7 mouse cellular contexts compared by ENCODE assay signal in genomic region chr17:47831161-47831560, GRCm38 (mm10). TPM values are rescaled to one million over a fixed set of nuclear protein-coding genes. Genes with fewer than 3 reads are reported as not detected.
DNase-seq lines count a peak whose midpoint lies in the region; ATAC-seq and TF ChIP-seq lines count a peak whose summit lies in the region.

No protein-coding gene starts in this region.

- H3K4me1 ChIP-seq in lung, embryonic 14.5 days (ENCODE audit: insufficient read depth): peaks cover 15% of the 10 kb centered on the region; the same call in 1 of the 2 replicates
- peaks cover 38% of the 10 kb centered on the region for H3K4me1 ChIP-seq in forebrain, embryonic 13.5 days
- no peaks in the 10 kb centered on the region for H3K4me1 ChIP-seq in intestine, postnatal 0 days (replicated peaks; ENCODE audit: control insufficient read depth, insufficient read depth, low read length)
- peaks cover 37% of the 10 kb centered on the region for H3K4me1 ChIP-seq in neural tube, embryonic 15.5 days

- peaks cover 5% of the 10 kb centered on the region; the same call in 1 of the 2 replicates for H3K9me3 ChIP-seq in lung, embryonic 14.5 days (ENCODE audit: low read depth, low read length)
- no peaks in the 10 kb centered on the region; the same call in 1 of the 2 replicates for H3K9me3 ChIP-seq in forebrain, embryonic 13.5 days (replicated peaks)
- no peaks in the 10 kb centered on the region for H3K9me3 ChIP-seq in intestine, postnatal 0 days (ENCODE audit: control insufficient read depth)
- H3K9me3 ChIP-seq in neural tube, embryonic 15.5 days (replicated peaks): no peaks in the 10 kb centered on the region

- peak; percentile 52 for DNase-seq in lung, embryonic 14.5 days
- DNase-seq in lung, postnatal 14 days: no peak
- no peak for DNase-seq in spleen, adult 18-20 months
- DNase-seq in spleen, postnatal 10 days (ENCODE audit: low spot score in 2 of 2): no peak

- H3K4me2 ChIP-seq in lung, embryonic 14.5 days: peak overlapping the region; percentile 75
- peak overlapping the region; percentile 97; the same call in 1 of the 2 replicates for H3K4me2 ChIP-seq in forebrain, embryonic 13.5 days
- H3K4me2 ChIP-seq in intestine, postnatal 0 days (replicated peaks; ENCODE audit: low read depth): peak overlapping the region; percentile 88
- H3K4me2 ChIP-seq in neural tube, embryonic 15.5 days: peak overlapping the region; percentile 96

- peak overlapping the region; percentile 90 for H3K4me3 ChIP-seq in lung, embryonic 14.5 days (ENCODE audit: low read depth, low read length)
- H3K4me3 ChIP-seq in forebrain, embryonic 13.5 days: no peak overlapping the region
- H3K4me3 ChIP-seq in intestine, postnatal 0 days (ENCODE audit: low read depth, low read length): no peak overlapping the region
- H3K4me3 ChIP-seq in neural tube, embryonic 15.5 days (replicated peaks): no peak overlapping the region; the same call in 1 of the 2 replicates

- peaks cover 37% of the 10 kb centered on the region for H3K36me3 ChIP-seq in lung, embryonic 14.5 days (ENCODE audit: insufficient read depth)
- no peaks in the 10 kb centered on the region for H3K36me3 ChIP-seq in forebrain, embryonic 13.5 days (ENCODE audit: poor library complexity, severe bottlenecking)
- no peaks in the 10 kb centered on the region for H3K36me3 ChIP-seq in intestine, postnatal 0 days (ENCODE audit: control insufficient read depth, insufficient read depth)
- no peaks in the 10 kb centered on the region for H3K36me3 ChIP-seq in neural tube, embryonic 15.5 days

- 11% methylated on average over 9 of the region's 9 CpGs for WGBS in lung, embryonic 14.5 days
- 3% methylated on average over 9 of the region's 9 CpGs for WGBS in forebrain, embryonic 13.5 days
- 45% methylated on average over 9 of the region's 9 CpGs for WGBS in intestine, postnatal 0 days
- 12% methylated on average over 9 of the region's 9 CpGs for WGBS in neural tube, embryonic 15.5 days

- no peak for ATAC-seq in lung, embryonic 14.5 days (ENCODE audit: insufficient read depth)
- no peak for ATAC-seq in forebrain, embryonic 13.5 days
- no peak for ATAC-seq in intestine, postnatal 0 days
- no peak for ATAC-seq in neural tube, embryonic 15.5 days (ENCODE audit: low FRiP score)

- peak overlapping the region; percentile 79 for H3K9ac ChIP-seq in lung, embryonic 14.5 days
- no peak overlapping the region; the same call in 1 of the 2 replicates for H3K9ac ChIP-seq in forebrain, embryonic 13.5 days
- H3K9ac ChIP-seq in intestine, postnatal 0 days (ENCODE audit: low read depth, low read length): no peak overlapping the region
- no peak overlapping the region for H3K9ac ChIP-seq in neural tube, embryonic 15.5 days (replicated peaks)

- peak overlapping the region; percentile 94 for H3K27ac ChIP-seq in lung, embryonic 14.5 days (ENCODE audit: low read depth)
- H3K27ac ChIP-seq in forebrain, embryonic 13.5 days: no peak overlapping the region
- no peak overlapping the region for H3K27ac ChIP-seq in intestine, postnatal 0 days (ENCODE audit: low read depth, low read length)
- no peak overlapping the region for H3K27ac ChIP-seq in neural tube, embryonic 15.5 days (replicated peaks)

- TF ChIP-seq CTCF in lung, embryonic 14.5 days (IDR thresholded peaks at IDR 0.05; ENCODE audit: low read depth): peak; percentile 48
- TF ChIP-seq CTCF in intestine, postnatal 0 days (IDR thresholded peaks at IDR 0.05; ENCODE audit: low read depth): 0 out of 2 replicates have a peak, but pooled peaks have one; percentile 9

- H3K27me3 ChIP-seq in lung, embryonic 14.5 days (ENCODE audit: insufficient read depth, low read length): no peaks in the 10 kb centered on the region
- H3K27me3 ChIP-seq in forebrain, embryonic 13.5 days: peaks cover 59% of the 10 kb centered on the region
- H3K27me3 ChIP-seq in intestine, postnatal 0 days (replicated peaks; ENCODE audit: control insufficient read depth, insufficient read depth, low read length): 0 out of 2 replicates have a peak, but pooled peaks cover 4% of the 10 kb centered on the region
- H3K27me3 ChIP-seq in neural tube, embryonic 15.5 days (replicated peaks): peaks cover 54% of the 10 kb centered on the region

RNA-seq across cellular contexts. Expression of gene Mdfi, which starts 3.3 kb away (rescaled TPM):
- polyA plus RNA-seq in lung, embryonic 14.5 days (2014; fragmentation: Nextera tagmentation; extraction: Ambion mirVana): 38.8 and 43.6 TPM in 2 replicates
- polyA plus RNA-seq in forebrain, embryonic 13.5 days (2015; fragmentation: Nextera tagmentation; extraction: Ambion mirVana): 2.6 and 3.1 TPM in 2 replicates
- 1.7 and 2.1 TPM in 2 replicates for polyA plus RNA-seq in intestine, postnatal 0 days (2015; fragmentation: Nextera tagmentation; extraction: Ambion mirVana)
- 3.3 and 4.4 TPM in 2 replicates for polyA plus RNA-seq in neural tube, embryonic 15.5 days (2015; fragmentation: Nextera tagmentation; extraction: Ambion mirVana)
